Mouse (Mus musculus) cortical plate, adult 2 months (tissue): ENCODE measurements around the gene Tube1.

Experiments
- CTCF ChIP-seq: fragments of 200-500 bp; IDR thresholded peaks from 2 replicates; pipeline ENCODE4 v1.5.1; 2011; ENCODE audit warnings: mild to moderate bottlenecking, control low read depth, low read length; ENCODE audit not compliant: insufficient read depth; ENCODE audit errors: extremely low read depth
- POLR2A ChIP-seq: fragments of 200-500 bp; IDR thresholded peaks from 2 replicates; pipeline ENCODE4 v1.6.1; 2011; ENCODE audit warnings: mild to moderate bottlenecking, low read length, control low read depth; ENCODE audit not compliant: insufficient read depth; ENCODE audit errors: extremely low read depth

- no peak for TF ChIP-seq POLR2A
- no peak for TF ChIP-seq CTCF
These were observed 24.3 kb upstream of the Tube1 start for GRCm38 (mm10) chr10:39109489-39109874.
